In genomic region chr5:140575381-140575866, GRCm38 (mm10) we compare ENCODE assay signal across 11 mouse cellular contexts. TPM values are rescaled to one million over a fixed set of nuclear protein-coding genes. Genes with fewer than 3 reads are reported as not detected.
DNase-seq lines count a peak whose midpoint lies in the region; ATAC-seq and TF ChIP-seq lines count a peak whose summit lies in the region.
"Had no signal": no experiment of that assay in that cellular context is flagged by ENCODE, and none has a peak within 500 bp of the region (broad histone marks: within the 10 kb centered on the region; RNA-seq: fewer than 3 reads in every experiment).

No protein-coding gene starts in this region.

- WGBS in kidney, adult 2 months: 59% methylated on average over 5 of the region's 5 CpGs
- 68% methylated on average over 5 of the region's 5 CpGs for WGBS in forebrain, embryonic 11.5 days

- H3K27ac ChIP-seq in kidney, adult 2 months (ENCODE audit: insufficient read depth, low read depth, low read length): peak overlapping the region; percentile 66
- H3K27ac ChIP-seq in forebrain, embryonic 11.5 days (ENCODE audit: low read depth, low read length): no peak overlapping the region
- H3K27ac ChIP-seq: embryonic facial prominence, embryonic 12.5 days; kidney, postnatal 0 days had no signal

- no peak for TF ChIP-seq CTCF in kidney, adult 2 months (conservative IDR thresholded peaks at IDR 0.05; ENCODE audit: insufficient read depth, insufficient read length, low read depth, low read length)

- no peaks in the 10 kb centered on the region for H3K36me3 ChIP-seq in kidney, adult 2 months (ENCODE audit: control insufficient read depth, insufficient read depth, low read length)
- H3K36me3 ChIP-seq in forebrain, embryonic 11.5 days (ENCODE audit: control insufficient read depth, insufficient read depth, low read length): no peaks in the 10 kb centered on the region
- H3K36me3 ChIP-seq: embryonic facial prominence, embryonic 12.5 days had no signal

- no peak for ATAC-seq in forebrain, embryonic 11.5 days (replicated peaks; ENCODE audit: low FRiP score)

- DNase-seq in adrenal gland, adult (ENCODE audit: inconsistent age in 2 of 2, low spot score in 1 of 2): peak; percentile 48 to 71
- no peak for DNase-seq in adrenal gland, postnatal 25 days
- peak; percentile 75 to 79 for DNase-seq in spleen, postnatal 36 days (ENCODE audit: low spot score in 2 of 2)
- DNase-seq in spleen, postnatal 4 days (ENCODE audit: low spot score in 2 of 2): no peak
- DNase-seq in kidney, adult 2 months: peak; percentile 79
- peak; percentile 51 for DNase-seq in thymus, postnatal 4 days
- DNase-seq in right cerebral cortex, postnatal 10 days (ENCODE audit: low spot score in 2 of 2): no peak
- no peak for DNase-seq in forebrain, embryonic 11.5 days (ENCODE audit: low spot score)

- no peaks in the 10 kb centered on the region for H3K9me3 ChIP-seq in forebrain, embryonic 11.5 days (ENCODE audit: control insufficient read depth, low read length)
- H3K9me3 ChIP-seq: embryonic facial prominence, embryonic 12.5 days had no signal

- no peak overlapping the region for H3K4me3 ChIP-seq in kidney, adult 2 months (ENCODE audit: insufficient read depth, low read depth, low read length)
- no peak overlapping the region for H3K4me3 ChIP-seq in forebrain, embryonic 11.5 days (ENCODE audit: low read depth, low read length)
- H3K4me3 ChIP-seq: embryonic facial prominence, embryonic 12.5 days had no signal

- no peaks in the 10 kb centered on the region for H3K27me3 ChIP-seq in kidney, adult 2 months (replicated peaks; ENCODE audit: control insufficient read depth, insufficient read depth, low read length)
- H3K27me3 ChIP-seq in forebrain, embryonic 11.5 days (ENCODE audit: control insufficient read depth, insufficient read depth, low read length): no peaks in the 10 kb centered on the region
- H3K27me3 ChIP-seq: embryonic facial prominence, embryonic 12.5 days had no signal

- no peaks in the 10 kb centered on the region for H3K4me1 ChIP-seq in kidney, adult 2 months (ENCODE audit: control insufficient read depth, insufficient read depth, low read length)
- H3K4me1 ChIP-seq in forebrain, embryonic 11.5 days (replicated peaks; ENCODE audit: control insufficient read depth, insufficient read depth, low read length): peaks cover 16% of the 10 kb centered on the region

- H3K9ac ChIP-seq in forebrain, embryonic 11.5 days (ENCODE audit: low read length): no peak overlapping the region
- H3K9ac ChIP-seq: embryonic facial prominence, embryonic 12.5 days had no signal

- H3K4me2 ChIP-seq in forebrain, embryonic 11.5 days (ENCODE audit: low read depth, low read length, severe bottlenecking): no peak overlapping the region
- H3K4me2 ChIP-seq: embryonic facial prominence, embryonic 12.5 days had no signal

- no peak for TF ChIP-seq POLR2A in kidney, adult 2 months (IDR thresholded peaks at IDR 0.05; ENCODE audit: low read depth, low read length)

RNA-seq across cellular contexts. Expression of gene Grifin, which starts 10.6 kb away (rescaled TPM):
- not detected in 2 replicates for total RNA-seq in adrenal gland, postnatal 25 days (2021)
- polyA plus RNA-seq in kidney, adult 2 months (2012; rRNA removed): not detected in 2 replicates
- polyA plus RNA-seq in forebrain, embryonic 11.5 days (2014; fragmentation: Nextera tagmentation; extraction: Ambion mirVana): not detected in 2 replicates
- polyA plus RNA-seq: kidney, postnatal 0 days; lung, embryonic 16.5 days had no signal

RNA-seq across cellular contexts. Expression of gene Lfng, which starts 31.7 kb away (rescaled TPM):
- 9.6 and 16.8 TPM in 2 replicates for total RNA-seq in adrenal gland, postnatal 25 days (2021)
- 37.8 and 43.3 TPM in 2 replicates for polyA plus RNA-seq in kidney, adult 2 months (2012; rRNA removed)
- polyA plus RNA-seq in forebrain, embryonic 11.5 days (2014; fragmentation: Nextera tagmentation; extraction: Ambion mirVana): 41.8 and 45.4 TPM in 2 replicates

Comparison
In these comparisons a context has a peak if more than half of its experiments do, and no peak if none do; other contexts are left out.
1. DNase-seq: peak in adrenal gland, adult (2 of 2), spleen, postnatal 36 days (2 of 2), kidney, adult 2 months (single experiment) and thymus, postnatal 4 days (single experiment); none in adrenal gland, postnatal 25 days (single experiment), spleen, postnatal 4 days (0 of 2), right cerebral cortex, postnatal 10 days (0 of 2) and forebrain, embryonic 11.5 days (single experiment).